Mouse (Mus musculus): ENCODE data around the gene Akirin2. TPM values are rescaled to one million over a fixed set of nuclear protein-coding genes. Genes with fewer than 3 reads are reported as not detected.
A peak's percentile ranks its signal among the peaks of the same experiment; 100 is the strongest.
"Not testable (repeated sequence)": the region's sequence is repeated elsewhere in the genome, so short reads cannot be mapped to it uniquely, and the experiment has no call there.

Gene Akirin2
- polyA plus RNA-seq, 1 experiment, result 31.4 TPM

- no peak overlapping the region for H3K4me3 ChIP-seq (ENCODE audit: insufficient read depth, low read depth, low read length)
- H3K27ac ChIP-seq (replicated peaks; ENCODE audit: low read depth, low read length), result no peak overlapping the region
- no peaks in the 10 kb centered on the region for H3K4me1 ChIP-seq (ENCODE audit: control insufficient read depth, insufficient read depth, insufficient read length, low read length)
These were observed 15.5 kb downstream of the Akirin2 start for GRCm38 (mm10) chr4:34566226-34566625.

GRCm38 (mm10) chr4:34572876-34573275, 22.1 kb downstream of the Akirin2 start:
- H3K27ac ChIP-seq (replicated peaks; ENCODE audit: low read depth, low read length), result no peak overlapping the region
- H3K4me3 ChIP-seq (ENCODE audit: insufficient read depth, low read depth, low read length), result no peak overlapping the region
- no peaks in the 10 kb centered on the region for H3K4me1 ChIP-seq (ENCODE audit: control insufficient read depth, insufficient read depth, insufficient read length, low read length)

GRCm38 (mm10) chr4:34577028-34577427, 26.3 kb downstream of the Akirin2 start:
- H3K4me3 ChIP-seq (ENCODE audit: insufficient read depth, low read depth, low read length), result no peak overlapping the region
- no peak overlapping the region for H3K27ac ChIP-seq (replicated peaks; ENCODE audit: low read depth, low read length)
- no peaks in the 10 kb centered on the region for H3K4me1 ChIP-seq (ENCODE audit: control insufficient read depth, insufficient read depth, insufficient read length, low read length)

- no peak overlapping the region for H3K27ac ChIP-seq (replicated peaks; ENCODE audit: low read depth, low read length)
- 0 out of 2 replicates have a peak, but pooled peaks cover 4% of the 10 kb centered on the region for H3K4me1 ChIP-seq (ENCODE audit: control insufficient read depth, insufficient read depth, insufficient read length, low read length)
- no peak overlapping the region for H3K4me3 ChIP-seq (ENCODE audit: insufficient read depth, low read depth, low read length)
These were observed 28.5 kb downstream of the Akirin2 start for GRCm38 (mm10) chr4:34579215-34579614.

- H3K4me1 ChIP-seq (ENCODE audit: control insufficient read depth, insufficient read depth, insufficient read length, low read length); H3K27ac ChIP-seq (replicated peaks; ENCODE audit: low read depth, low read length); H3K4me3 ChIP-seq (ENCODE audit: insufficient read depth, low read depth, low read length): not testable (repeated sequence)
These were observed 30.8 kb downstream of the Akirin2 start for GRCm38 (mm10) chr4:34581489-34581888.

- H3K4me1 ChIP-seq (ENCODE audit: control insufficient read depth, insufficient read depth, insufficient read length, low read length), result peaks cover 4% of the 10 kb centered on the region; the same call in 1 of the 2 replicates
- H3K27ac ChIP-seq (replicated peaks; ENCODE audit: low read depth, low read length), result no peak overlapping the region
- no peak overlapping the region for H3K4me3 ChIP-seq (ENCODE audit: insufficient read depth, low read depth, low read length)
These were observed 31.3 kb downstream of the Akirin2 start for GRCm38 (mm10) chr4:34581990-34582389.

- Histone ChIP-seq H3K4me1 (ENCODE audit: control insufficient read depth, insufficient read depth, insufficient read length, low read length) (peaks cover 4% of the 10 kb centered on the region; the same call in 1 of the 2 replicates), H3K27ac (replicated peaks; ENCODE audit: low read depth, low read length) (no peak overlapping the region), H3K4me3 (ENCODE audit: insufficient read depth, low read depth, low read length) (no peak overlapping the region)
These were observed 31.7 kb downstream of the Akirin2 start for GRCm38 (mm10) chr4:34582476-34582875.

GRCm38 (mm10) chr4:34583427-34583826, 32.7 kb downstream of the Akirin2 start:
- no peak overlapping the region for H3K27ac ChIP-seq (replicated peaks; ENCODE audit: low read depth, low read length)
- no peak overlapping the region for H3K4me3 ChIP-seq (ENCODE audit: insufficient read depth, low read depth, low read length)

GRCm38 (mm10) chr4:34584871-34585607, 34.3 kb downstream of the Akirin2 start:
- Histone ChIP-seq H3K4me1 (ENCODE audit: control insufficient read depth, insufficient read depth, insufficient read length, low read length) (peaks cover 4% of the 10 kb centered on the region; the same call in 1 of the 2 replicates), H3K27ac (replicated peaks; ENCODE audit: low read depth, low read length) (no peak overlapping the region; the same call in 1 of the 2 replicates), H3K4me3 (ENCODE audit: insufficient read depth, low read depth, low read length) (no peak overlapping the region)

More at GRCm38 (mm10) chr4:34583427-34583826, 32.7 kb downstream of the Akirin2 start:
- peaks cover 4% of the 10 kb centered on the region; the same call in 1 of the 2 replicates for H3K4me1 ChIP-seq (ENCODE audit: control insufficient read depth, insufficient read depth, insufficient read length, low read length)

- Histone ChIP-seq H3K4me3 (ENCODE audit: insufficient read depth, low read depth, low read length) (no peak overlapping the region), H3K27ac (replicated peaks; ENCODE audit: low read depth, low read length) (no peak overlapping the region), H3K4me1 (ENCODE audit: control insufficient read depth, insufficient read depth, insufficient read length, low read length) (peaks cover 2% of the 10 kb centered on the region; the same call in 1 of the 2 replicates)
These were observed 52.4 kb downstream of the Akirin2 start for GRCm38 (mm10) chr4:34603123-34603522.

DNA sequence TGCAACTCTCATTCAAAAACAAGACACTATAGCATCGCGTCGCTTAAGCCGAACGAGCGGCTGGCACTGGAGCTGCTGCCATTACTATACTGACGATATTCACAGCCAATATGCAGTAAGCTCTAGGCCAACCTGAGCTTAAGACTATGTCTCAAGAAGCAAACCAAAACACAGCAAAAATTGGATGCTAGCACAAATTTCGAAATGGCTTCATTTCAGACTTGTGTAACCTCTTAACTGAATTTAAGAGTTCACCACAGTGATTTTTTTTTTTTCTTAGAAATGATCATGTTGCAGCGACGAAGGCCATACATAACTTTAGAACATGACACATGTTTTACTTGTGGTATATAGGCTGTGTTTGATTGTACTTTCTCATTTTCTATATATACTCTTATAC, 55.9 kb downstream of the Akirin2 start:
- H3K4me1 ChIP-seq (ENCODE audit: control insufficient read depth, insufficient read depth, insufficient read length, low read length), result peaks cover 2% of the 10 kb centered on the region; the same call in 1 of the 2 replicates
- no peak overlapping the region for H3K4me3 ChIP-seq (ENCODE audit: insufficient read depth, low read depth, low read length)
- H3K27ac ChIP-seq (replicated peaks; ENCODE audit: low read depth, low read length), result no peak overlapping the region

DNA sequence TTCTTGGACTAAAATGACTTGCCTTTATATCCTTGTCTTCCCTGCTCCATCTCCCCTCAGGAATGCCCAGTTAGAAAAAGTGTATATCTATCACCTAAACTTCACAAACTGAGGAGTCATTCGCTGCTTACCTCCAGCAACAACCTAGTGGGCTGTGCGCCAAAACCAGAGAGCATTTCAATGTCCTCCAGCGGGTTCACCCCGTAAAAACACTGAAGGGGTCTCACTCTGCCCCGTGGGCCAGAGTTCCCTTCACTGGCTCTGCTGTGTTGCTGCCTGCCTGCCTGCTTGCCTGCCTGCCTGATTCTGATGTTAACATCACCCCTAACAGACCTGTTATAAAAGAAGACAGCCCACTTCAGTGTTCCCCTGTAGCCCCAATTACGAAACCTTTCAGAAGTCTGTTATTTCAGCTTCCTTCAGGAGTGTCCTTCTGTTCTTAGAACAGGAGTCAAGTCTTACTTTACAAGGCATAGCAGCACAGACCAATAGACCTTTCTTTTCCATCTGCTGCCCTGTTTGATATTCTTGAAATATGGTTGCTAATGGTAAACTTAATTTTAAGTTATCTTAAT, 62.9 kb downstream of the Akirin2 start:
- Histone ChIP-seq H3K4me3 (ENCODE audit: insufficient read depth, low read depth, low read length) (peak overlapping the region; percentile 99), H3K27ac (replicated peaks; ENCODE audit: low read depth, low read length) (peak overlapping the region; percentile 57), H3K4me1 (ENCODE audit: control insufficient read depth, insufficient read depth, insufficient read length, low read length) (peaks cover 8% of the 10 kb centered on the region; the same call in 1 of the 2 replicates)

- peak within 1 kb of the TSS; percentile 87 for H3K27ac ChIP-seq (replicated peaks; ENCODE audit: low read depth, low read length)
- peak within 1 kb of the TSS; percentile 99 for H3K4me3 ChIP-seq (ENCODE audit: insufficient read depth, low read depth, low read length)
- peaks cover 8% of the 10 kb centered on the region; the same call in 1 of the 2 replicates for H3K4me1 ChIP-seq (ENCODE audit: control insufficient read depth, insufficient read depth, insufficient read length, low read length)
These were observed 63.9 kb downstream of the Akirin2 start, which contains the start of the genes Orc3 and Rars2 for GRCm38 (mm10) chr4:34614630-34615094. Gene Orc3, minus strand, starts transcription at chr4:34614944. Gene Rars2, plus strand, starts transcription at chr4:34614957.

DNA sequence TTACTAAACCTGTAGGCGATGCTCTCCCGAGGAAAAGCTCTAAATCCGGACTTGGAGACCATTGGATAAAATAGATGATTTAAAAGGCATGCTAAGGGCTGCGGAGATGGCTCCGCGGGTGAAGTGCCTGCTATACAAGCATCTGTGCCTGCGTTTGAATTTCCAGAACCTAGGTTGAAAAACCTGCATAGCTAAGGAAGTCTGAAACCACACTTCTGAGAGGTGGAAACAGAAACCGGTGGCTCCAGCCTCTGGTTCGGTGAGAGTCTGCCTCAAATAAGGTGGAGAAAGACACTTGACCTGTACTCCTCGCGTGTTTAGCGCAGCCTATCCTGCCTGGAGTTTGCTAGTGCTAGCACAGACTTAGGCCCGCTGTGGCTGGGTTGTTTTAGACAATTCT, 64.6 kb downstream of the Akirin2 start:
- peaks cover 8% of the 10 kb centered on the region; the same call in 1 of the 2 replicates for H3K4me1 ChIP-seq (ENCODE audit: control insufficient read depth, insufficient read depth, insufficient read length, low read length)
- H3K27ac ChIP-seq (replicated peaks; ENCODE audit: low read depth, low read length), result no peak overlapping the region
- H3K4me3 ChIP-seq (ENCODE audit: insufficient read depth, low read depth, low read length), result peak overlapping the region; percentile 99

GRCm38 (mm10) chr4:34616146-34616545, 65.4 kb downstream of the Akirin2 start:
- Histone ChIP-seq H3K27ac (replicated peaks; ENCODE audit: low read depth, low read length) (no peak overlapping the region), H3K4me1 (ENCODE audit: control insufficient read depth, insufficient read depth, insufficient read length, low read length) (peaks cover 8% of the 10 kb centered on the region; the same call in 1 of the 2 replicates), H3K4me3 (ENCODE audit: insufficient read depth, low read depth, low read length) (peak overlapping the region; percentile 99; the same call in 1 of the 2 replicates)

Data from brown adipose tissue, adult 24 weeks (tissue).